8 mouse cellular contexts compared by ENCODE assay signal in genomic region chr11:97884601-97885185, GRCm38 (mm10). TPM values are rescaled to one million over a fixed set of nuclear protein-coding genes. Genes with fewer than 3 reads are reported as not detected.
DNase-seq lines count a peak whose midpoint lies in the region; ATAC-seq and TF ChIP-seq lines count a peak whose summit lies in the region.

No protein-coding gene starts in this region.

- DNase-seq in kidney, postnatal 0 days (ENCODE audit: low spot score): no peak
- no peak for DNase-seq in kidney, postnatal 14 days
- peak; percentile 12 for DNase-seq in c-Kit-negative CD71-positive TER-119-positive erythroid progenitor cells, embryonic 14.5 days (ENCODE audit: low read depth, low spot score)
- no peak for DNase-seq in hindbrain, embryonic 14.5 days (ENCODE audit: low spot score)
- no peak for DNase-seq in urinary bladder, adult 2 months (ENCODE audit: low spot score)
- DNase-seq in gastrocnemius, postnatal 25 days: no peak
- DNase-seq in cerebellum, postnatal 25 days: no peak

- no peaks in the 10 kb centered on the region for H3K4me1 ChIP-seq in kidney, postnatal 0 days (replicated peaks; ENCODE audit: insufficient read depth, low read length)
- H3K4me1 ChIP-seq in hindbrain, embryonic 14.5 days (replicated peaks; ENCODE audit: control insufficient read depth, insufficient read depth, low read length): no peaks in the 10 kb centered on the region
- no peaks in the 10 kb centered on the region for H3K4me1 ChIP-seq in midbrain, embryonic 15.5 days

- no peaks in the 10 kb centered on the region for H3K27me3 ChIP-seq in kidney, postnatal 0 days (ENCODE audit: insufficient read depth, low read length)
- H3K27me3 ChIP-seq in hindbrain, embryonic 14.5 days (ENCODE audit: control insufficient read depth, insufficient read depth, low read length): no peaks in the 10 kb centered on the region
- no peaks in the 10 kb centered on the region for H3K27me3 ChIP-seq in midbrain, embryonic 15.5 days (replicated peaks)

- WGBS in kidney, postnatal 0 days: 24% methylated on average over 7 of the region's 7 CpGs
- WGBS in hindbrain, embryonic 14.5 days: 27% methylated on average over 7 of the region's 7 CpGs
- 28% methylated on average over 7 of the region's 7 CpGs for WGBS in midbrain, embryonic 15.5 days

- peak overlapping the region; percentile 43; the same call in 1 of the 2 replicates for H3K9ac ChIP-seq in kidney, postnatal 0 days (ENCODE audit: low read depth, low read length)
- H3K9ac ChIP-seq in hindbrain, embryonic 14.5 days: peak overlapping the region; percentile 29; the same call in 1 of the 2 replicates
- H3K9ac ChIP-seq in midbrain, embryonic 15.5 days: peak overlapping the region; percentile 41; the same call in 1 of the 2 replicates

- H3K4me2 ChIP-seq in kidney, postnatal 0 days (ENCODE audit: low read length): peak overlapping the region; percentile 56
- peak overlapping the region; percentile 57 for H3K4me2 ChIP-seq in hindbrain, embryonic 14.5 days (replicated peaks)
- H3K4me2 ChIP-seq in midbrain, embryonic 15.5 days: peak overlapping the region; percentile 73

- peak overlapping the region; percentile 55 for H3K4me3 ChIP-seq in kidney, postnatal 0 days (replicated peaks; ENCODE audit: low read depth, low read length)
- peak overlapping the region; percentile 49 for H3K4me3 ChIP-seq in hindbrain, embryonic 14.5 days (replicated peaks; ENCODE audit: low read length)
- peak overlapping the region; percentile 66 for H3K4me3 ChIP-seq in midbrain, embryonic 15.5 days

- H3K36me3 ChIP-seq in kidney, postnatal 0 days (ENCODE audit: insufficient read depth, low read length): no peaks in the 10 kb centered on the region
- no peaks in the 10 kb centered on the region for H3K36me3 ChIP-seq in hindbrain, embryonic 14.5 days (replicated peaks; ENCODE audit: control insufficient read depth, insufficient read depth)
- no peaks in the 10 kb centered on the region for H3K36me3 ChIP-seq in midbrain, embryonic 15.5 days (replicated peaks)

- 0 out of 2 replicates have a peak, but pooled peaks have one; percentile 16 for TF ChIP-seq CTCF in kidney, postnatal 0 days (IDR thresholded peaks at IDR 0.05; ENCODE audit: low read depth)

- ATAC-seq in kidney, postnatal 0 days (replicated peaks; ENCODE audit: low FRiP score, low read depth): no peak
- no peak for ATAC-seq in hindbrain, embryonic 14.5 days (ENCODE audit: low FRiP score)
- ATAC-seq in midbrain, embryonic 15.5 days (replicated peaks): no peak

- H3K9me3 ChIP-seq in kidney, postnatal 0 days (replicated peaks; ENCODE audit: low read length): no peaks in the 10 kb centered on the region
- H3K9me3 ChIP-seq in hindbrain, embryonic 14.5 days (ENCODE audit: control insufficient read depth, low read length): no peaks in the 10 kb centered on the region
- no peaks in the 10 kb centered on the region for H3K9me3 ChIP-seq in midbrain, embryonic 15.5 days

- H3K27ac ChIP-seq in kidney, postnatal 0 days: peak overlapping the region; percentile 87
- peak overlapping the region; percentile 76 for H3K27ac ChIP-seq in hindbrain, embryonic 14.5 days
- peak overlapping the region; percentile 90 for H3K27ac ChIP-seq in midbrain, embryonic 15.5 days

RNA-seq across cellular contexts. Expression of gene Fbxo47, which starts 0.7 kb away (rescaled TPM):
- 0.61 and 0.95 TPM in 2 replicates for polyA plus RNA-seq in kidney, postnatal 0 days (2015; fragmentation: Nextera tagmentation; extraction: Ambion mirVana)
- polyA plus RNA-seq in hindbrain, embryonic 14.5 days (2014; fragmentation: Nextera tagmentation; extraction: Ambion mirVana): 0.37 and 0.72 TPM in 2 replicates
- polyA plus RNA-seq in midbrain, embryonic 15.5 days (2015; fragmentation: Nextera tagmentation; extraction: Ambion mirVana): 0.57 and 0.70 TPM in 2 replicates
- polyA plus RNA-seq in urinary bladder, adult 2 months (2012; rRNA removed): 0.28 and 0.40 TPM in 2 replicates
- total RNA-seq in gastrocnemius, postnatal 25 days (2021): under 1 TPM; 0.11 to 0.15 TPM

RNA-seq across cellular contexts. Expression of gene B230217C12Rik, which starts 44.1 kb away (rescaled TPM):
- 5.1 and 5.6 TPM in 2 replicates for polyA plus RNA-seq in kidney, postnatal 0 days (2015; fragmentation: Nextera tagmentation; extraction: Ambion mirVana)
- 38.2 and 38.8 TPM in 2 replicates for polyA plus RNA-seq in hindbrain, embryonic 14.5 days (2014; fragmentation: Nextera tagmentation; extraction: Ambion mirVana)
- 33.3 and 33.8 TPM in 2 replicates for polyA plus RNA-seq in midbrain, embryonic 15.5 days (2015; fragmentation: Nextera tagmentation; extraction: Ambion mirVana)
- polyA plus RNA-seq in urinary bladder, adult 2 months (2012; rRNA removed): 3.8 and 5.6 TPM in 2 replicates
- under 1 TPM; 0.48 to 0.67 TPM for total RNA-seq in gastrocnemius, postnatal 25 days (2021)
